Mouse (Mus musculus): ENCODE measurements around the gene Senp6. TPM values are rescaled to one million over a fixed set of nuclear protein-coding genes. Genes with fewer than 3 reads are reported as not detected.

The Senp6 gene
- polyA plus RNA-seq, 1 experiment from 2014 or later, result 82.2 TPM

- no peak for ATAC-seq (ENCODE audit: insufficient number of reproducible peaks, insufficient read depth, low FRiP score, low TSS enrichment)
- Histone ChIP-seq H3K27me3 (no peaks in the 10 kb centered on the region), H3K9ac (no peak overlapping the region), H3K4me2 (replicated peaks) (no peak overlapping the region), H3K9me3 (no peaks in the 10 kb centered on the region), H3K4me1 (peaks cover 3% of the 10 kb centered on the region; the same call in 1 of the 2 replicates), H3K36me3 (no peaks in the 10 kb centered on the region), H3K27ac (no peak overlapping the region), H3K4me3 (no peak overlapping the region)
- WGBS, result 81% methylated on average over 13 of the region's 13 CpGs
Observed at GRCm38 (mm10) chr9:80176696-80177478, 110.2 kb downstream of the Senp6 start.

GRCm38 (mm10) chr9:80178670-80179069 is 112.0 kb downstream of the Senp6 start:
- H3K36me3 ChIP-seq, result no peaks in the 10 kb centered on the region
- no peaks in the 10 kb centered on the region for H3K9me3 ChIP-seq
- H3K27ac ChIP-seq, result no peak overlapping the region
- H3K9ac ChIP-seq, result no peak overlapping the region
- no peaks in the 10 kb centered on the region for H3K27me3 ChIP-seq
- no peak overlapping the region for H3K4me2 ChIP-seq (replicated peaks)
- H3K4me3 ChIP-seq, result no peak overlapping the region
- 84% methylated on average over 2 of the region's 2 CpGs for WGBS
- peaks cover under 1% of the 10 kb centered on the region; the same call in 1 of the 2 replicates for H3K4me1 ChIP-seq
- ATAC-seq (ENCODE audit: insufficient number of reproducible peaks, insufficient read depth, low FRiP score, low TSS enrichment), result no peak

- Histone ChIP-seq H3K27me3 (no peaks in the 10 kb centered on the region), H3K9ac (no peak overlapping the region), H3K4me1 (no peaks in the 10 kb centered on the region), H3K4me3 (no peak overlapping the region), H3K27ac (no peak overlapping the region), H3K9me3 (no peaks in the 10 kb centered on the region), H3K36me3 (no peaks in the 10 kb centered on the region), H3K4me2 (replicated peaks) (no peak overlapping the region)
- ATAC-seq (ENCODE audit: insufficient number of reproducible peaks, insufficient read depth, low FRiP score, low TSS enrichment), result no peak
- WGBS, result 78% methylated on average over 4 of the region's 4 CpGs
Observed at GRCm38 (mm10) chr9:80179688-80180087, 113.0 kb downstream of the Senp6 start.

- 87% methylated on average over 5 of the region's 5 CpGs for WGBS
- no peaks in the 10 kb centered on the region for H3K9me3 ChIP-seq
- H3K4me2 ChIP-seq (replicated peaks), result no peak overlapping the region
- no peak for ATAC-seq (ENCODE audit: insufficient number of reproducible peaks, insufficient read depth, low FRiP score, low TSS enrichment)
- H3K9ac ChIP-seq, result no peak overlapping the region
- H3K4me3 ChIP-seq, result no peak overlapping the region
- no peaks in the 10 kb centered on the region for H3K4me1 ChIP-seq
- H3K36me3 ChIP-seq, result no peaks in the 10 kb centered on the region
- no peaks in the 10 kb centered on the region for H3K27me3 ChIP-seq
- H3K27ac ChIP-seq, result no peak overlapping the region
Observed at GRCm38 (mm10) chr9:80180771-80181170, 114.1 kb downstream of the Senp6 start.

GRCm38 (mm10) chr9:80181692-80182091 is 115.0 kb downstream of the Senp6 start:
- Histone ChIP-seq H3K9ac (no peak overlapping the region), H3K4me3 (no peak overlapping the region), H3K27me3 (no peaks in the 10 kb centered on the region), H3K4me1 (no peaks in the 10 kb centered on the region), H3K9me3 (no peaks in the 10 kb centered on the region), H3K27ac (no peak overlapping the region), H3K4me2 (replicated peaks) (no peak overlapping the region), H3K36me3 (no peaks in the 10 kb centered on the region)
- no peak for ATAC-seq (ENCODE audit: insufficient number of reproducible peaks, insufficient read depth, low FRiP score, low TSS enrichment)
- 91% methylated on average over 1 of the region's 1 CpGs for WGBS

DNA sequence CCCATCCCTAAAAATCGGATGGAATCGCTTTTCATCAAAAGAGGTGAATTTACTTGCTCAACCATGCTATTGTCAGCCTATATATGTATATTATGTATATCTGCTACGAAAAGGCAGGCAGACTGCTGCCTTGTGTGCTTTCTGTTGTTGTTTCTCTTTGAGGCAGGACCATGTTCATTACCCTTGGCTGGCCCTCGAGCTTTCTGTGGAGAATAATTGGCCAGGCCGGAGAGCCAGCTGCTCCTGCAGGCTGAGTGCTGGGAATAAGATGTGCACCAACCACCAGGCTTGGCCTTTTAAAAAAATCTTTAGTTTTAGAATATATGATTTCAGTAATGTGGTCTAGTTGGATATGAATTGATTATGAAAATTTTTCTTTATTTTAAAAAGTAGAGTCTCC is 117.4 kb downstream of the Senp6 start:
- Histone ChIP-seq H3K4me1 (no peaks in the 10 kb centered on the region), H3K27me3 (no peaks in the 10 kb centered on the region), H3K4me2 (replicated peaks) (no peak overlapping the region), H3K9ac (no peak overlapping the region), H3K36me3 (no peaks in the 10 kb centered on the region), H3K9me3 (no peaks in the 10 kb centered on the region), H3K4me3 (no peak overlapping the region), H3K27ac (no peak overlapping the region)
- 80% methylated on average over 5 of the region's 5 CpGs for WGBS
- no peak for ATAC-seq (ENCODE audit: insufficient number of reproducible peaks, insufficient read depth, low FRiP score, low TSS enrichment)

GRCm38 (mm10) chr9:80185737-80186136 is 119.0 kb downstream of the Senp6 start:
- no peaks in the 10 kb centered on the region for H3K36me3 ChIP-seq
- 58% methylated on average over 3 of the region's 3 CpGs for WGBS
- ATAC-seq (ENCODE audit: insufficient number of reproducible peaks, insufficient read depth, low FRiP score, low TSS enrichment), result no peak
- H3K27me3 ChIP-seq, result no peaks in the 10 kb centered on the region
- H3K4me2 ChIP-seq (replicated peaks), result no peak overlapping the region
- H3K27ac ChIP-seq, result no peak overlapping the region
- H3K4me1 ChIP-seq, result no peaks in the 10 kb centered on the region
- no peaks in the 10 kb centered on the region for H3K9me3 ChIP-seq
- H3K9ac ChIP-seq, result no peak overlapping the region
- no peak overlapping the region for H3K4me3 ChIP-seq

DNA sequence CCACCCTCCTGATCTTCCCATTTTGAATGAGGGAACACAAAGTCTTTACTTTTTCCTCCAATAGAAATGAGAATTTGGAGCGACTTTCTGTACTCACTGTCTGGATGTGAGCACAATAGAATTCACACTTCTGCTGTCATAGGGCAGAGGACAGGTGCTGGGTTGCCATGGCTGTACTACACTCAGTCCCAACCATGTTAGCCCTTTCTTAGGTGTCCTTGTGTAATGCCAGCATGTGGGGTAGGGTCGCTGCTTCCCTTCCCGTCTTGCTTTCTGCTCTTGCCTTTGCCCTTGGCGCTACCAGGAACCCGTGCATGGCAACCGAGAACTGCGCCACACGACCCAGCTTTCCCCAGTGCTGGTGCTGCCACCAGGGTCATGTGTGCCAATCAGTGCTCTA is 120.0 kb downstream of the Senp6 start:
- Histone ChIP-seq H3K4me3 (no peak overlapping the region), H3K9ac (no peak overlapping the region), H3K4me1 (no peaks in the 10 kb centered on the region), H3K9me3 (no peaks in the 10 kb centered on the region), H3K27me3 (no peaks in the 10 kb centered on the region), H3K36me3 (no peaks in the 10 kb centered on the region), H3K4me2 (replicated peaks) (no peak overlapping the region), H3K27ac (no peak overlapping the region)
- WGBS, result 95% methylated on average over 8 of the region's 8 CpGs
- no peak for ATAC-seq (ENCODE audit: insufficient number of reproducible peaks, insufficient read depth, low FRiP score, low TSS enrichment)

GRCm38 (mm10) chr9:80188324-80188893 is 121.7 kb downstream of the Senp6 start:
- ATAC-seq (ENCODE audit: insufficient number of reproducible peaks, insufficient read depth, low FRiP score, low TSS enrichment), result no peak
- no peaks in the 10 kb centered on the region for H3K36me3 ChIP-seq
- no peak overlapping the region for H3K9ac ChIP-seq
- no peaks in the 10 kb centered on the region for H3K9me3 ChIP-seq
- no peaks in the 10 kb centered on the region for H3K4me1 ChIP-seq
- H3K4me3 ChIP-seq, result no peak overlapping the region
- H3K4me2 ChIP-seq (replicated peaks), result no peak overlapping the region
- no peak overlapping the region for H3K27ac ChIP-seq
- no peaks in the 10 kb centered on the region for H3K27me3 ChIP-seq
- 50% methylated on average over 5 of the region's 5 CpGs for WGBS

GRCm38 (mm10) chr9:80191240-80191639 is 124.5 kb downstream of the Senp6 start:
- Histone ChIP-seq H3K9me3 (no peaks in the 10 kb centered on the region), H3K4me1 (peaks cover 7% of the 10 kb centered on the region; the same call in 1 of the 2 replicates), H3K9ac (no peak overlapping the region), H3K27me3 (no peaks in the 10 kb centered on the region), H3K4me2 (replicated peaks) (no peak overlapping the region), H3K4me3 (no peak overlapping the region), H3K27ac (no peak overlapping the region), H3K36me3 (no peaks in the 10 kb centered on the region)
- WGBS, result 73% methylated on average over 6 of the region's 6 CpGs
- ATAC-seq (ENCODE audit: insufficient number of reproducible peaks, insufficient read depth, low FRiP score, low TSS enrichment), result no peak

- no peak overlapping the region for H3K4me2 ChIP-seq (replicated peaks)
- no peak overlapping the region for H3K27ac ChIP-seq
- H3K4me3 ChIP-seq, result no peak overlapping the region
- peaks cover 11% of the 10 kb centered on the region; the same call in 1 of the 2 replicates for H3K4me1 ChIP-seq
- H3K9me3 ChIP-seq, result no peaks in the 10 kb centered on the region
- H3K27me3 ChIP-seq, result no peaks in the 10 kb centered on the region
- WGBS, result 79% methylated on average over 10 of the region's 10 CpGs
- H3K9ac ChIP-seq, result no peak overlapping the region
- ATAC-seq (ENCODE audit: insufficient number of reproducible peaks, insufficient read depth, low FRiP score, low TSS enrichment), result peak; percentile 72; the same call in 1 of the 2 replicates
- no peaks in the 10 kb centered on the region for H3K36me3 ChIP-seq
Observed at GRCm38 (mm10) chr9:80192324-80192723, 125.6 kb downstream of the Senp6 start.

DNA sequence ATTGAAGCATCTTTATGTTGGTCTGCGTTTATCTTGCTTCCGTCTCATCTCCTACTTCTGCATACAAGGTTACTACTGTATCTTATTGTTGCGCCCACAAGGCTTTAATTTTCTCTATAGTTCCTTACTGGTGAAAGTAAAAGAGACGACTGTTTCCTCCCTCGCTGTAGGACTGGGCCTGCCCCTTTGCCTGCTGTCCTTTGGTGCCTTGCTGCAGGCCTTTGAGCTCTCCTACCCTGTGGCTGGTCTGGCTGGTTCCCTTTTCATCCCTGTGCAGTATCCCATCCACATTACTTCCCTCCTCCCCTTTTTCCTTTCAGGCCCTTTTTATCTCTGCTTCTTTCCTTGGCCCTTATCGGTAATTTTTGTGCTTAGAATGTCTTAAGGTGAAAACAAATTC is 127.7 kb downstream of the Senp6 start:
- Histone ChIP-seq H3K27ac (no peak overlapping the region), H3K36me3 (no peaks in the 10 kb centered on the region), H3K9me3 (no peaks in the 10 kb centered on the region), H3K27me3 (no peaks in the 10 kb centered on the region), H3K4me2 (replicated peaks) (no peak overlapping the region), H3K9ac (no peak overlapping the region), H3K4me1 (peaks cover 11% of the 10 kb centered on the region; the same call in 1 of the 2 replicates), H3K4me3 (no peak overlapping the region)
- 53% methylated on average over 6 of the region's 6 CpGs for WGBS
- ATAC-seq (ENCODE audit: insufficient number of reproducible peaks, insufficient read depth, low FRiP score, low TSS enrichment), result no peak
